Mouse (Mus musculus): ENCODE measurements around the gene Acacb. TPM values are rescaled to one million over a fixed set of nuclear protein-coding genes. Genes with fewer than 3 reads are reported as not detected.

Acacb gene
- polyA plus RNA-seq, 1 experiment from 2014 or later: 12.1 TPM

DNA sequence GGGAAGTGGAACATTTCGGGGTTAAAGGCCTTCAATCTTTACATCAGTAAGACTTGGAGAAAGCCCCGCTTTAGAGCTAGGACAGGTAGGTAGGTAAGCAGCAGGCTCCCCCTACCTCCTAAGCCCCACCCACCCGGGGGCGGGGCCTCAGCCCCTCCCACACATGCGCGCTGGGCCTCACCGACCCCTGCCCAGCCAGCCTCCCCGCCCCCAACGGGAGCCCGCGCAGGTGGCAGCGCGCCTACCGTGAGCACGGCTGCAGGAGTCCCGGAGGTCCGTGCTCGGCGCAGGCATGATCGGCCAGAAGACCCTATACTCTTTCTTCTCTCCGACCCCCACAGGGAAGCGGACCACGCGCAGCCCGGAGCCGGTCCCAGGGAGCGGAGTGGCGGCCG lies 16.1 kb upstream of the Acacb start, which contains the start of gene Ung:
Gene Ung (plus strand): TSS at position 176 of the 395 bp plus-strand sequence.
- no peaks in the 10 kb centered on the region for H3K27me3 ChIP-seq (ENCODE audit: control insufficient read depth, insufficient read depth, low read length)
- peak; percentile 4; the same call in 1 of the 2 replicates for ATAC-seq (ENCODE audit: insufficient number of reproducible peaks, insufficient read depth, low FRiP score, low read depth)
- no peaks in the 10 kb centered on the region for H3K9me3 ChIP-seq (ENCODE audit: control insufficient read depth, low read length)
- peak within 1 kb of the TSS; percentile 78 for H3K9ac ChIP-seq (ENCODE audit: low read length)
- H3K27ac ChIP-seq (replicated peaks in 1 of 2; ENCODE audit: control insufficient read depth in 1 of 2, insufficient read depth in 1 of 2, low read depth in 2 of 2, low read length in 2 of 2): peak within 1 kb of the TSS; percentile 79 to 89
- peaks cover 13% of the 10 kb centered on the region for H3K36me3 ChIP-seq (ENCODE audit: control insufficient read depth, insufficient read depth, low read length)
- under 1% methylated on average over 29 of the region's 29 CpGs for WGBS
- H3K4me1 ChIP-seq (ENCODE audit: control insufficient read depth in 2 of 2, insufficient read depth in 2 of 2, low read length in 2 of 2): peaks cover 21 to 44% of the 10 kb centered on the region in 2 experiments
- H3K4me2 ChIP-seq (ENCODE audit: low read length): peak within 1 kb of the TSS; percentile 99
- H3K4me3 ChIP-seq (ENCODE audit: control insufficient read depth in 1 of 2, insufficient read depth in 1 of 2, low read depth in 1 of 2, low read length in 2 of 2): peak within 1 kb of the TSS; percentile 64 to 85

DNA sequence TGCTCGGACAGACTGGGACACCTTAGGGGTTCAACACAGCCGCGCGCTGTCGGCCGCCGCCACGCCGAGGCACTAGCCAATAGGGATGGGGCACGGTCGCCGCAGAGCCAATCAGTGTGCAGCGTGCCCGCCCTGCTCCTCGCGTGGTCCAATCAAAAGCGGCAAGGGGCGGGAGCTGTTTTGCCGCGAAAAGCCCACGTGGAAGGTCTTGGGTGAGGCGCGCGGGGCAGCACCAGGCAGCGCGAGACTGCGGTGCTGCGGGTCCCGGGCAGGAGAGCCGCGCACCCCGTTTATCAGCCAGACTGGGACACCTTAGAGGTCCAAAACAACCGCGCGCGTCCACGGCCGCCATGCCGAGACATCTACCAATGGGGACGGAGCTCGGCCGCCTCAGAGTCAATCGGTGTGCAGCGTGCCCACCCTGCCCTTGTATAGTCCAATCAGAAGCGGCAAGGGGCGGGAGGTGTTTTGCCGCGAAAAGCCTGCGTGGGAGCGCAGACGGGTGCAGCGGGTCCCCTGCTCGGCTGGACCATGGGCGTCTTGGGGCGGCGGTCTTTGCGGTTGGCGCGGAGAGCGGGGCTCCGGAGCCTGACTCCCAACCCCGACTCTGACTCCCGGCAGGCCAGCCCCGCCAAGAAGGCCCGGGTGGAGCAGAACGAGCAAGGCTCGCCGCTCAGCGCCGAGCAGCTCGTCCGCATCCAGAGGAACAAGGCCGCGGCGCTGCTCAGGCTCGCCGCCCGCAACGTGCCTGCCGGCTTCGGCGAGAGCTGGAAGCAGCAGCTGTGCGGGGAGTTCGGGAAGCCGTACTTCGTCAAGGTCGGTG lies 15.4 kb upstream of the Acacb start:
- Histone ChIP-seq H3K4me2 (ENCODE audit: low read length) (peak overlapping the region; percentile 99), H3K4me1 (ENCODE audit: control insufficient read depth in 2 of 2, insufficient read depth in 2 of 2, low read length in 2 of 2) (peaks cover 21 to 44% of the 10 kb centered on the region in 2 experiments), H3K36me3 (ENCODE audit: control insufficient read depth, insufficient read depth, low read length) (peaks cover 7% of the 10 kb centered on the region), H3K9ac (ENCODE audit: low read length) (peak overlapping the region; percentile 78), H3K27ac (replicated peaks in 1 of 2; ENCODE audit: control insufficient read depth in 1 of 2, insufficient read depth in 1 of 2, low read depth in 2 of 2, low read length in 2 of 2) (peak overlapping the region; percentile 79 to 89), H3K4me3 (ENCODE audit: control insufficient read depth in 1 of 2, insufficient read depth in 1 of 2, low read depth in 1 of 2, low read length in 2 of 2) (peak overlapping the region; percentile 64 to 85), H3K27me3 (ENCODE audit: control insufficient read depth, insufficient read depth, low read length) (no peaks in the 10 kb centered on the region), H3K9me3 (ENCODE audit: control insufficient read depth, low read length) (no peaks in the 10 kb centered on the region)
- under 1% methylated on average over 87 of the region's 87 CpGs for WGBS
- peak; percentile 92 for ATAC-seq (ENCODE audit: insufficient number of reproducible peaks, insufficient read depth, low FRiP score, low read depth)

DNA sequence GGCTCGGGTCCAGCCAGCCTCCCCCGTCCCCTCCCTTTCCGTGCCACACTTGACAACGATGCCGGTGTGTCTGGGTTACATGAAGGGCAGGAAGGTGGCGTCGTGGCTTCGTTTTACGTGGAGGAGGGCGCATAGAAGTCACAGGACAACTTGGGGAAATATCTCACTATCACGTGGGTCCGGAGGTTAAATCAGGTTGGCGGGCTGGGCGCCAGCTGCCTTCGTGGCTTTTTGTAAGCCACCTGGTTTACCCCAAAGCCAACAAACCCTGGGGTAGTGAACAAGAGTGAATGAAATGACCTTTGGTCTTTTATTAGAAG lies 14.9 kb upstream of the Acacb start:
- peak overlapping the region; percentile 99 for H3K4me2 ChIP-seq (ENCODE audit: low read length)
- H3K9ac ChIP-seq (ENCODE audit: low read length): peak overlapping the region; percentile 78

DNA sequence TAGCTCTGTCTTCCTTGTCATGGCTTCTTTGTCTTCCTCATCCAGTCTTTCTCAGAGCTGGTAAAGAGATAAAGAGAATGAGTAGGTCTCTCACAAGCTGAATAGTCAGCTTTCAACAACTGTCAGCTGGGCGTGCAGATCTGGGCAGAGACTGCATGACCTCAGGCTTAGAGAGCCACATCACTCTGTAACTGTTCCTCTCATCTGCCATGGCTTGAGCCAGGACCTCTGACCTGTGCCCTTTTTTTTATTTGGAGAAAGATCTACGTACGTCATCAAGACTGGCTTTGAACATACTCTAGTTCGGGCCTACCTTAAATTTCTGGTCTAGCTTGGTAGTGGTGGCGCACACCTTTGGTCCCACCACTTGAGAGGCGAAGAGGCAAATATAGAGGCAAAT lies 13.5 kb upstream of the Acacb start:
- no peak for ATAC-seq (ENCODE audit: insufficient number of reproducible peaks, insufficient read depth, low FRiP score, low read depth)
- Histone ChIP-seq H3K4me2 (ENCODE audit: low read length) (peak overlapping the region; percentile 99; the same call in 1 of the 2 replicates), H3K4me3 (ENCODE audit: control insufficient read depth in 1 of 2, insufficient read depth in 1 of 2, low read depth in 1 of 2, low read length in 2 of 2) (no peak overlapping the region), H3K27me3 (ENCODE audit: control insufficient read depth, insufficient read depth, low read length) (no peaks in the 10 kb centered on the region), H3K4me1 (ENCODE audit: control insufficient read depth in 2 of 2, insufficient read depth in 2 of 2, low read length in 2 of 2) (peaks cover 22 to 48% of the 10 kb centered on the region in 2 experiments), H3K36me3 (ENCODE audit: control insufficient read depth, insufficient read depth, low read length) (peaks cover 24% of the 10 kb centered on the region), H3K27ac (replicated peaks in 1 of 2; ENCODE audit: control insufficient read depth in 1 of 2, insufficient read depth in 1 of 2, low read depth in 2 of 2, low read length in 2 of 2) (no peak overlapping the region), H3K9ac (ENCODE audit: low read length) (peak overlapping the region; percentile 45; the same call in 1 of the 2 replicates), H3K9me3 (ENCODE audit: control insufficient read depth, low read length) (no peaks in the 10 kb centered on the region)
- 87% methylated on average over 6 of the region's 6 CpGs for WGBS

More for the DNA sequence above, 14.9 kb upstream of the Acacb start:
- Histone ChIP-seq H3K27ac (replicated peaks in 1 of 2; ENCODE audit: control insufficient read depth in 1 of 2, insufficient read depth in 1 of 2, low read depth in 2 of 2, low read length in 2 of 2) (peak overlapping the region; percentile 79 to 89), H3K4me1 (ENCODE audit: control insufficient read depth in 2 of 2, insufficient read depth in 2 of 2, low read length in 2 of 2) (peaks cover 21 to 44% of the 10 kb centered on the region in 2 experiments), H3K9me3 (ENCODE audit: control insufficient read depth, low read length) (no peaks in the 10 kb centered on the region), H3K4me3 (ENCODE audit: control insufficient read depth in 1 of 2, insufficient read depth in 1 of 2, low read depth in 1 of 2, low read length in 2 of 2) (peak overlapping the region; percentile 64 to 85), H3K27me3 (ENCODE audit: control insufficient read depth, insufficient read depth, low read length) (no peaks in the 10 kb centered on the region), H3K36me3 (ENCODE audit: control insufficient read depth, insufficient read depth, low read length) (peaks cover 11% of the 10 kb centered on the region)
- WGBS: 0% methylated on average over 15 of the region's 15 CpGs
- ATAC-seq (ENCODE audit: insufficient number of reproducible peaks, insufficient read depth, low FRiP score, low read depth): no peak

DNA sequence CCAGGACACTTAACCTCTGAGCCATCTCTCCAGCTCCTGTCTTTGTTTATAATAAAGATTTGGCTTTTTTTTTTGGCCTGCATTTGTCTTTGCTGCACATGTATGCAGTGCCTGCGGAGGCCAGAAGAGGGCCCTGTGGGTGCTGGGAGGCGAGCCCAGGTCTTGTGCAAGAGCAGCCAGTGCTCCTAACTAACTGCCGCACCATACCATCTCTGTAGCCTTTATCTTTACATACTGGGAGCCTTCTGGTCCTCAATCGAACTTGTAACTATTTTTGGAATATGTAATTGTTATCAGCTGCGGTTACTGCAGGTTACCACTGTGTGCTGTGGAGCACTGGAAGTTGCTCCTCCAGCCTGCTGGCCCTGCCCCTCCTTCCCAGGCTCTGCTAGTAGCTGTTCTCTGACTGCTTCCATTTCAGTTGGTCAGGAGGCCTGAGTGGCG lies 12.2 kb upstream of the Acacb start:
- Histone ChIP-seq H3K27ac (replicated peaks in 1 of 2; ENCODE audit: control insufficient read depth in 1 of 2, insufficient read depth in 1 of 2, low read depth in 2 of 2, low read length in 2 of 2) (peak overlapping the region; percentile 73 to 80), H3K27me3 (ENCODE audit: control insufficient read depth, insufficient read depth, low read length) (no peaks in the 10 kb centered on the region), H3K4me2 (ENCODE audit: low read length) (peak overlapping the region; percentile 32), H3K4me3 (ENCODE audit: control insufficient read depth in 1 of 2, insufficient read depth in 1 of 2, low read depth in 1 of 2, low read length in 2 of 2) (no peak overlapping the region), H3K9me3 (ENCODE audit: control insufficient read depth, low read length) (no peaks in the 10 kb centered on the region), H3K36me3 (ENCODE audit: control insufficient read depth, insufficient read depth, low read length) (peaks cover 24% of the 10 kb centered on the region), H3K9ac (ENCODE audit: low read length) (peak overlapping the region; percentile 55; the same call in 1 of the 2 replicates), H3K4me1 (ENCODE audit: control insufficient read depth in 2 of 2, insufficient read depth in 2 of 2, low read length in 2 of 2) (peaks cover 34 to 60% of the 10 kb centered on the region in 2 experiments)
- WGBS: 30% methylated on average over 6 of the region's 6 CpGs
- ATAC-seq (ENCODE audit: insufficient number of reproducible peaks, insufficient read depth, low FRiP score, low read depth): no peak

DNA sequence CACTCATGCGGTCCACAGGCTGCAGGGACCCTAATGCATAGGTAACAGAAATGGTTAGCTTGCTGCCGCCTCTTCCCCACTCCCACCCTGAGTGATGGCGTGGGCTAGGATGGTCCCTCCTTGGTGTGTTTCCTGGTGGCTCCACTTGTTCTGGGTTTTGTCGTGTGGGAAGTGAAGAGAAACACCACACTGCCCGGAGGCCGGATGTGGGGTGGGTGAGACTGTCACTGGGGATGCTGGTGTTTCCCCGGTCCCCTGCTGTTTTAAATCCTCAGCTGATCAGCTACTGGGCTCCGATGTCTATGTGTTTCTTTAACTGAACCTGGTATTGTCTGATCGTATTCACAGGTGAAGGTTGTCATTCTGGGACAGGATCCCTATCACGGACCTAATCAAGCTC lies 10.8 kb upstream of the Acacb start:
- no peaks in the 10 kb centered on the region for H3K9me3 ChIP-seq (ENCODE audit: control insufficient read depth, low read length)
- peaks cover 24% of the 10 kb centered on the region for H3K36me3 ChIP-seq (ENCODE audit: control insufficient read depth, insufficient read depth, low read length)
- 89% methylated on average over 10 of the region's 10 CpGs for WGBS
- no peak for ATAC-seq (ENCODE audit: insufficient number of reproducible peaks, insufficient read depth, low FRiP score, low read depth)
- no peak overlapping the region for H3K27ac ChIP-seq (replicated peaks in 1 of 2; ENCODE audit: control insufficient read depth in 1 of 2, insufficient read depth in 1 of 2, low read depth in 2 of 2, low read length in 2 of 2)
- H3K27me3 ChIP-seq (ENCODE audit: control insufficient read depth, insufficient read depth, low read length): no peaks in the 10 kb centered on the region
- H3K4me3 ChIP-seq (ENCODE audit: control insufficient read depth in 1 of 2, insufficient read depth in 1 of 2, low read depth in 1 of 2, low read length in 2 of 2): no peak overlapping the region
- no peak overlapping the region for H3K4me2 ChIP-seq (ENCODE audit: low read length)
- H3K9ac ChIP-seq (ENCODE audit: low read length): no peak overlapping the region
- peaks cover 41 to 67% of the 10 kb centered on the region in 2 experiments for H3K4me1 ChIP-seq (ENCODE audit: control insufficient read depth in 2 of 2, insufficient read depth in 2 of 2, low read length in 2 of 2)

DNA sequence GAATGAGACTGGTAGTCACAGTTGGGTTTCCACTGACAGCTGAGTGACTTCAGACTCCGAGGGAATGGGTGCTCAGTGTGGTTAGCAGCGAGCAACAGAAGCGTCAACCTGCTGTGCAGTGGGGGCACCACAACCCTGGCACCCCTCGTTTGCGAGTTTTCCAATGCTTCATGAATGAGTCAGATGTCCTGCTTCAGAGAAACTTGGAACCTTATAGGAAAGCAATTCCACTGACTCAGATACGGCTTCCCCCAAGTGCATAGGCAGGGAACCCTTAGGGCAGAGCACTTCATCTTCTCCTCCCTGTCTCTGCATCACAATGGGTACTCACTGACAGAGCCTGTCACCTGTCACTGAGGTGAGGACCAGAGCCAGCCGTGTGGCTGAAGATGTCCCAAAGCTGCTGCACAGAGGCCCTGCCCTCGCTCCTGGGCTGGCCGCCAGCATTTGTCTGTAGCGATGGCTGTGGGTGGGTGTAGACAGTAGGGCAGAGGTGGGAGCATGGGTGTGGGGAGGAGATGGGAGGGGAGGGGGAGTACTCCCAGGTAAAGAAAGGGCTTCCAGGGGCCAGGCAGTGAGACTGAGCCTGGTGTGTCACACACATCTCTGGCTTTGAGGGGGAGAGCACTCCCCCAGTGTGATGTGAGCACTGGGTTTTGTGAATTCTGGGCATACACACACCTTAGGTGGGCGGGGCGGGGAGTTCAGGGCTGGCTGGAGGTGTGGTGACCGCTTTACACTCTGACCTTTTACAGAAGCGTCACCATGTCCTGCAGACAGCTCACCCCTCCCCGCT lies 8.7 kb upstream of the Acacb start:
- Histone ChIP-seq H3K27me3 (ENCODE audit: control insufficient read depth, insufficient read depth, low read length) (no peaks in the 10 kb centered on the region), H3K9me3 (ENCODE audit: control insufficient read depth, low read length) (no peaks in the 10 kb centered on the region), H3K4me2 (ENCODE audit: low read length) (no peak overlapping the region), H3K36me3 (ENCODE audit: control insufficient read depth, insufficient read depth, low read length) (peaks cover 24% of the 10 kb centered on the region), H3K4me1 (ENCODE audit: control insufficient read depth in 2 of 2, insufficient read depth in 2 of 2, low read length in 2 of 2) (peaks cover 36 to 53% of the 10 kb centered on the region in 2 experiments), H3K9ac (ENCODE audit: low read length) (no peak overlapping the region), H3K27ac (replicated peaks in 1 of 2; ENCODE audit: control insufficient read depth in 1 of 2, insufficient read depth in 1 of 2, low read depth in 2 of 2, low read length in 2 of 2) (peak overlapping the region in 1 of 2 experiments; percentile 91; a peak in 2 of 4 replicates), H3K4me3 (ENCODE audit: control insufficient read depth in 1 of 2, insufficient read depth in 1 of 2, low read depth in 1 of 2, low read length in 2 of 2) (no peak overlapping the region)
- WGBS: 61% methylated on average over 15 of the region's 15 CpGs
- no peak for ATAC-seq (ENCODE audit: insufficient number of reproducible peaks, insufficient read depth, low FRiP score, low read depth)
